Mouse (Mus musculus) intestine, embryonic 15.5 days (tissue): ENCODE results near the gene Hist1h2bh. TPM values are rescaled to one million over a fixed set of nuclear protein-coding genes. Genes with fewer than 3 reads are reported as not detected.

Experiments used
- ATAC-seq: fragments of 200-750 bp; cut with Nextera tagmentation; 2 replicates; pipeline ENCODE4 v1.8.0; 2017; ENCODE audit warnings: moderate TSS enrichment, moderate library complexity
- H3K27ac ChIP-seq: fragments of 300-500 bp; sonication (generic); 2 replicates; pipeline ENCODE4 v1.5.1; 2015; ENCODE audit warnings: mild to moderate bottlenecking, inconsistent platforms
- H3K27me3 ChIP-seq: fragments of 300-500 bp; sonication (generic); replicated peaks from 2 replicates; pipeline ENCODE4 v1.6.1; 2015; ENCODE audit warnings: inconsistent platforms
- H3K36me3 ChIP-seq: fragments of 300-500 bp; sonication (generic); 2 replicates; pipeline ENCODE4 v1.6.1; 2015; ENCODE audit warnings: inconsistent platforms
- H3K4me1 ChIP-seq: fragments of 300-500 bp; sonication (generic); replicated peaks from 2 replicates; pipeline ENCODE4 v1.6.1; 2015; ENCODE audit warnings: inconsistent platforms
- H3K4me2 ChIP-seq: fragments of 300-500 bp; sonication (generic); replicated peaks from 2 replicates; pipeline ENCODE4 v1.6.1; 2015; ENCODE audit warnings: mild to moderate bottlenecking, inconsistent platforms
- H3K4me3 ChIP-seq: fragments of 300-500 bp; sonication (generic); replicated peaks from 2 replicates; pipeline ENCODE4 v1.5.1; 2015; ENCODE audit warnings: inconsistent platforms
- H3K9ac ChIP-seq: fragments of 300-500 bp; sonication (generic); 2 replicates; pipeline ENCODE4 v1.6.1; 2015; ENCODE audit warnings: inconsistent platforms
- H3K9me3 ChIP-seq: fragments of 300-500 bp; sonication (generic); 2 replicates; pipeline ENCODE4 v1.6.1; 2016; ENCODE audit warnings: inconsistent platforms
- WGBS: fragments of 180-500 bp; shearing (Covaris S2); methylation state at CpG from one replicate; pipeline ENCODE4 v1.1.7; 2015; 5-methylcytosine and 5-hydroxymethylcytosine counted together
- polyA plus RNA-seq: library from polyadenylated mRNA; unstranded; fragments of >200 nt; fragmentation: Nextera tagmentation; extraction: Ambion mirVana; gene quantifications from 2 replicates; pipeline ENCODE4 v1.2.1, GENCODE M21; 2015

Gene Hist1h2bh
- polyA plus RNA-seq, 1 experiment from 2014 or later = 1.1 TPM

DNA sequence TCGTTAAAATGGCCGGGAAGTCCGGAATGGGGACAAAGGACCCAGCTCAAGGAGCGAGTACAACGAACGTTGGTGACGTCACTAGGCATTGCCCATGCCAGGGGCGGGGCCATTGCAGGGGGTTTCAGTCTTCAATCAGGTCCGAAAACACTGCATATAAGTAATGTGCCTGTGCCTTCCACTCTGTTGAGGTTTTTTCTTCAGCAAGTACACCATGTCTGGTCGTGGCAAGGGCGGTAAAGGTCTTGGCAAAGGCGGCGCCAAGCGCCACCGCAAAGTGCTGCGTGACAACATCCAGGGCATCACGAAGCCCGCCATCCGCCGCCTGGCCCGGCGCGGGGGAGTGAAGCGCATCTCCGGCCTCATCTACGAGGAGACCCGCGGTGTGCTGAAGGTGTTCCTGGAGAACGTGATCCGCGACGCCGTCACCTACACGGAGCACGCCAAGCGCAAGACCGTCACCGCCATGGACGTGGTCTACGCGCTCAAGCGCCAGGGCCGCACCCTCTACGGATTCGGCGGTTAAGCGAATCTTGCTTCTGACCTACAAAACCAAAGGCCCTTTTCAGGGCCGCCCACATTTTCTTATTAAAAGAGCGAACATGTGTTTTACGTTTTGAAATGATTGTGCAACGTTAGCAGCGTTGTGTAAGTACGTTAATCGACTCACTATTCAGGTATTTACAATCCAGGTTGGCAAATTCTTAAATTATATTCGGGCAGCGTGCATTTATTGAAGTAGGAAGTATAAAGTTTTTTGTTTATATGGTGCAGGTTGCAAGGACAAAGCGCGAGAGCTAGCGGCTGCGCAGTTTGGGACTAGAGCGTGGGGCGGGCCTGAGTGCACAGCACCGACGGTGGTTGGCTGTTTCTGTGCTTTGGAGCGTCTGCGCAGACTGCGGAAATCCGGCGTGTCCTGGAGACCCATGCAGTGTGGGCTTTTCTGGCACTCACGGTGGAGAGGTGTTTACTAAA, 12.0 kb downstream of the Hist1h2bh start, which contains the start of gene Hist1h4h:
TSS of gene Hist1h4h (plus strand) at position 150 of the 975 bp plus-strand sequence.
- no peaks in the 10 kb centered on the region for H3K27me3 ChIP-seq
- peak within 1 kb of the TSS; percentile 93 for H3K27ac ChIP-seq
- peak; percentile 76 for ATAC-seq
- under 1% methylated on average over 61 of the region's 70 CpGs for WGBS
- no peaks in the 10 kb centered on the region for H3K9me3 ChIP-seq
- peak within 1 kb of the TSS; percentile 46 for H3K9ac ChIP-seq
- H3K4me2 ChIP-seq = peak within 1 kb of the TSS; percentile 69
- no peaks in the 10 kb centered on the region for H3K36me3 ChIP-seq
- H3K4me1 ChIP-seq = peaks cover 11% of the 10 kb centered on the region
- H3K4me3 ChIP-seq = peak within 1 kb of the TSS; percentile 39

DNA sequence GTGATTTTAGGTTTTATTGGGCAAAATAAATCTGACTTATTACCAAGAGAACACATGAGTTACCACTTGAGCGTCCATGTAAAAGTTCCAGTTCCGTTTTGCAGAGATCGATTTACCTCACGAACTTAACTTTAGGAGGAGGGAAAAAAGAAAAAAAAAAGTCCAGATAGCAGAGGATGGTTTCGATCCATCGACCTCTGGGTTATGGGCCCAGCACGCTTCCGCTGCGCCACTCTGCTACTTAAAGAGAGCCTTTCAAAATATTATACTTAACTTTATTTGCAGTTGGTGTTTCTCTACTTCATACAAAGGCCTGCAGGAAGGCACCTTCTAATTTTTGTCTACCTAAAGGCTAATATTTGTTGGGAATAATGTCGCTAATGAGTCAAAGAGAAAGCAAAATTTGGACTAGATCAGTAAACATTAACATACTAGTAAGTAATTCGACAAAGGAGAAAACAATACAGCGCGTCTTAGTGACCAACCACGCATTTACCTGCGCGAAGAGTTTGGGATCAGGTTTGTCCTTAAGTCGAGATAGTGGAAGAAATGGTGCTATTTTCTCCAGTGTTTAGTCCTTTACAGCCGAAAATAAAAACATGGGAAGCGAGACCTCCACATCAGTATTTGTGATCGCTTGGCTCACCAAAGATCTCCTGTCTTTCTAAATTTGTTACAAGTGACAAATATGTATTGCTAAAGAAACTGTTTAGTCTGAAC, 12.9 kb downstream of the Hist1h2bh start:
- peak overlapping the region; percentile 46 for H3K9ac ChIP-seq
- H3K36me3 ChIP-seq = no peaks in the 10 kb centered on the region
- peak overlapping the region; percentile 69 for H3K4me2 ChIP-seq
- ATAC-seq = no peak
- no peaks in the 10 kb centered on the region for H3K9me3 ChIP-seq
- H3K4me1 ChIP-seq = peaks cover 13% of the 10 kb centered on the region
- no peaks in the 10 kb centered on the region for H3K27me3 ChIP-seq
- whole genome bisulfite sequencing = under 1% methylated on average over 20 of the region's 20 CpGs
- peak overlapping the region; percentile 93 for H3K27ac ChIP-seq
- peak overlapping the region; percentile 39 for H3K4me3 ChIP-seq

DNA sequence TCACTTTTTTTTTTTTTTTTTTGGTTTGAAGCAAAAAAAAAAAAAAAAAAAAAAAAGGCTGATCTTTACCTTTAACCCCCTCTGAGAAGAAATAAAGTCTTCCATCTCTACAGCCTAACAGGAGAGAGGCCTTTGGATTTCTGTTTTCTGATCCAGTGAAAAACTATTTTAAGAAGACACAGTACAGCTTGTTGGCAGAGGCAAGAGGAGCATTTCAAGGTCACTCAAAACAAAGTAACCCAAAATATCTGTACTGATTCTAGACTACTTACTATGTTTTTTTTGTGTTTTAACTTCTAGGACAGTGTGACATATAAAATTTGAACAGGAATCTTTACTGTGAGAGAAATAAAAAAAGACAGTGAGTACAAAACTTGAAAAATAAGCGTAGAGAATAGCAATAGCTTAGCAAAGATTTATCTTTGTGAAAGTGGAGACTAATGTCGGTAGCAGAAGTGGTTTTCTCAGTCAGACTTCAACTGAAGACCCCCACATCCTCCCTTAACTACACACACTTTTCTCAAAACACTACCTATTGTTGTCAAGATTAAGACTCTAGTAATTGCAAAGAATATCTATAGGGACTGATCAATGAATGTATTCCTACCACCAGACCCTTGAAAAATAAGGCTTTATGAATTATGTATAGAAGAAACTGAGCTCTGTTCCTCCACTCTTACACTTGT, 13.6 kb downstream of the Hist1h2bh start:
- Histone ChIP-seq H3K4me3 (peak overlapping the region; percentile 39), H3K4me2 (peak overlapping the region; percentile 69), H3K9me3 (no peaks in the 10 kb centered on the region), H3K4me1 (peaks cover 13% of the 10 kb centered on the region), H3K9ac (no peak overlapping the region), H3K36me3 (no peaks in the 10 kb centered on the region), H3K27me3 (no peaks in the 10 kb centered on the region), H3K27ac (peak overlapping the region; percentile 93; the same call in 1 of the 2 replicates)
- ATAC-seq = no peak
- 12% methylated on average over 2 of the region's 2 CpGs for WGBS

DNA sequence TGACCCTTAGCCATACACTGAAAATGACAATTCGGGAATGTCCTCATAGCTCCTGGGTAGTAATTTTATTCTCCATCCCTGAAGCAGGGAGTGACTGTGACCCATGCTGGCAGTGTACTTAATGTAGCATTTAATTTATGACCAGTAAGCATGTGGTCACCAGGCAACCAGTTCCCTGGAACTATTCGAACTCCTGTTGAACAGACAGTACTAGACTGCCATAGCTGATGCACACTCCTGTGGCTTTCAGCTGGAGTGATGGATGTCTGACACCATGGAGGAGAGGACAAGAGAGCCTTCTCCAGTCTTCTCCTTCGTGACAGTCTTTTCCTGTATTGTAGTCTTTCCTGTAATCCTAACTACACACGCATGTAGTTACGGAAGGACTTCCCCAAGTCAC, 14.2 kb downstream of the Hist1h2bh start:
- H3K9ac ChIP-seq = no peak overlapping the region
- no peak for ATAC-seq
- H3K9me3 ChIP-seq = no peaks in the 10 kb centered on the region
- H3K4me1 ChIP-seq = peaks cover 13% of the 10 kb centered on the region
- peak overlapping the region; percentile 21; the same call in 1 of the 2 replicates for H3K4me2 ChIP-seq
- no peak overlapping the region for H3K27ac ChIP-seq
- H3K36me3 ChIP-seq = no peaks in the 10 kb centered on the region
- no peaks in the 10 kb centered on the region for H3K27me3 ChIP-seq
- no peak overlapping the region for H3K4me3 ChIP-seq
- WGBS = 72% methylated on average over 5 of the region's 5 CpGs

DNA sequence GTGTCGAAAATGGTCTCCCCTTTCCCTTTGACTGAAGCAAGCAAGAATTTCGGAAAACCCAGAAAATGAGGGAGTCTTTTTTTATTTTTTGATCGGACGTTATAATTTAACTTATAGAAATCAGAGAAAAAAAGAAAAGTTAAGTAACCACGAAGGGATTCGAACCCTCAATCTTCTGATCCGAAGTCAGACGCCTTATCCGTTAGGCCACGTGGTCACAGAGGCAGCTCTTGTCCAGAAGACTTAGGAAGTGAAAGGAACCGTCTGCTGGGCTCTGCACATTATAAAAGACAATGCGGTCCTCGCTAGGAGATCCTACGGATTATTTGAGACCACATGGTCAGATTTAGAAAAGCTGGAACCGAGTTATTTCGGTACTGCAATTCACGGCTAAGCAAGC, 16.9 kb downstream of the Hist1h2bh start:
- Histone ChIP-seq H3K4me2 (peak overlapping the region; percentile 63), H3K9ac (peak overlapping the region; percentile 42), H3K27me3 (no peaks in the 10 kb centered on the region), H3K9me3 (no peaks in the 10 kb centered on the region), H3K4me1 (0 out of 2 replicates have a peak, but pooled peaks cover 3% of the 10 kb centered on the region), H3K27ac (no peak overlapping the region), H3K4me3 (peak overlapping the region; percentile 39), H3K36me3 (no peaks in the 10 kb centered on the region)
- ATAC-seq = peak; percentile 31; the same call in 1 of the 2 replicates
- WGBS = under 1% methylated on average over 17 of the region's 17 CpGs

DNA sequence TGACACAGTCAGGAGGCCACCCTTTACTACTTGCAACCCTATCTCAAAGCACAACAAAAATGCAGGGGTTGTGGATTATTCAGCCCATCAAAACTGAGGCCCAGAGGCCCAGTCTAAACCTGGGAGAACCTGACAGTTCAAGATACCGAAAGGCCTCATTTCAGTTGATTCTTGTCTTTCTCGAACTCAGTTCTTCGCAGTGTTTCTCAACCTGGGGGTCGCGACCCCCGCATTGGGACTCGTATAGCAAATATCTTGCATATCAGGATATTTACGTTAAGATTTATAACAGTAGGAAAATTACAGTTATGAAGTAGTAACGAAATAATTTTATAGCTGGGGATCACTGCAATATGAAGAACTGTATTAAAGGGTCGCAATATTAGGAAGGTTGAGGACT, 17.3 kb downstream of the Hist1h2bh start:
- Histone ChIP-seq H3K27me3 (no peaks in the 10 kb centered on the region), H3K36me3 (no peaks in the 10 kb centered on the region), H3K4me1 (0 out of 2 replicates have a peak, but pooled peaks cover 3% of the 10 kb centered on the region), H3K4me2 (peak overlapping the region; percentile 63), H3K9me3 (no peaks in the 10 kb centered on the region), H3K4me3 (peak overlapping the region; percentile 39), H3K9ac (no peak overlapping the region), H3K27ac (no peak overlapping the region)
- ATAC-seq = no peak
- 3% methylated on average over 10 of the region's 10 CpGs for WGBS

DNA sequence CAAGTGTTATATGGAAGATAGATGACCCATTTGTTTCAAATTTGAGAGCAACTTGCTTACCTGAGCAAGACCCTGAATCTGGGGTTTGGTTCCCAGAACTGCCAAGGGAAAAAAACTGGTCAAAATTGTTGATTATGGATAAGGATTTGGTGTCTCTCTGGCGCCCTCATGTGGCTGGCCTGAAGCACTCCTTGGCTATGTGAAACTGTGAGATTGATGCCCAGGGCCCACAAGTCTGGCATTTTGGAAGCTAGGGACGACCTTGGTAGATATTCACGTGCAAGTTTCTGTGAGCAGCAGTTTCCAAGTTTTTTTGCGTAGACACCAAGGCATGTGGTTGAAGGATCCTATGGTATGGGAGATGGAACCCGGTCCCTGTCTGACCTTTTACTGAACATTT, 18.5 kb downstream of the Hist1h2bh start:
- Histone ChIP-seq H3K27ac (no peak overlapping the region), H3K36me3 (no peaks in the 10 kb centered on the region), H3K27me3 (no peaks in the 10 kb centered on the region), H3K9ac (no peak overlapping the region), H3K4me3 (no peak overlapping the region), H3K4me1 (0 out of 2 replicates have a peak, but pooled peaks cover 3% of the 10 kb centered on the region), H3K9me3 (no peaks in the 10 kb centered on the region), H3K4me2 (0 out of 2 replicates have a peak overlapping the region, but pooled peaks have one; percentile 28)
- peak; percentile 24 for ATAC-seq
- 11% methylated on average over 5 of the region's 5 CpGs for WGBS

DNA sequence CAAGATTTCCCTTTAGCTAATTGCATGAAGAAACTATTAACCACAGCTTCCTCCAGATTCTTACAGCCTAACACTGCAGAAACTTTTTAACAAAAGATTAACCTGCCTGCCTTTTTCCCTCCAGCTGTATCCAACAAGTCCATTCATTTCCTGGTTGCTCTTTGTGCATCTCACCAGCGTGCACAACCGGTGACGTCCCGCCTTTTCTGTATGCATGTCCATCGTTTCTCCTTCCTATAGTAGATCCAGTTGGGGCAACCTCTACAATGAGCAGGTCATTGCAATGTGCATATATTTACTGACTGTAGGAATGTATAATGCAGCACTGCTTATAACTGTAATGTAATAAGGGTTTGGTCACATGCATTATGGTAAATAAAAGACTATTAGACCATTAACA, 19.2 kb downstream of the Hist1h2bh start:
- 49% methylated on average over 5 of the region's 5 CpGs for WGBS
- Histone ChIP-seq H3K9ac (no peak overlapping the region), H3K27me3 (no peaks in the 10 kb centered on the region), H3K36me3 (no peaks in the 10 kb centered on the region), H3K4me2 (no peak overlapping the region), H3K9me3 (no peaks in the 10 kb centered on the region), H3K4me3 (no peak overlapping the region), H3K4me1 (0 out of 2 replicates have a peak, but pooled peaks cover 3% of the 10 kb centered on the region), H3K27ac (no peak overlapping the region)
- no peak for ATAC-seq

DNA sequence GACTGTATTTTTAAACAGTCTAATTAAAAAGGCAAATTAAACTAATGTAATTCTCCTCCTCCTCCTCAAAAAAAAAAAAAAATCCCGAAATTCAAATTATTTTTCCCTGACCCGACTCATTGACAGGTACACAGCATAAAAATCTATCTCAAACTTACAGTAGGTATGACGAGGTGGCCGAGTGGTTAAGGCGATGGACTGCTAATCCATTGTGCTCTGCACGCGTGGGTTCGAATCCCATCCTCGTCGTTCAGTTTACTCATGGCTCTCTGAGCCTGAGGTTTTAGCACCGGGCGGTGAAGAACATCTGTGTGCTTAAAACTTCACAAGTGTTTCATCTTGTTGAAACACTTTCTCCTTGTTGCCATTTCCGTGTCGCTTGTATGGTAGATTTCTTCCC, 21.5 kb downstream of the Hist1h2bh start:
- Histone ChIP-seq H3K4me1 (0 out of 2 replicates have a peak, but pooled peaks cover 3% of the 10 kb centered on the region), H3K36me3 (no peaks in the 10 kb centered on the region), H3K27me3 (no peaks in the 10 kb centered on the region), H3K4me2 (peak overlapping the region; percentile 29; the same call in 1 of the 2 replicates), H3K9me3 (no peaks in the 10 kb centered on the region), H3K9ac (no peak overlapping the region), H3K4me3 (no peak overlapping the region), H3K27ac (no peak overlapping the region)
- ATAC-seq = 0 out of 2 replicates have a peak, but pooled peaks have one; percentile 27
- 1% methylated on average over 14 of the region's 14 CpGs for WGBS

DNA sequence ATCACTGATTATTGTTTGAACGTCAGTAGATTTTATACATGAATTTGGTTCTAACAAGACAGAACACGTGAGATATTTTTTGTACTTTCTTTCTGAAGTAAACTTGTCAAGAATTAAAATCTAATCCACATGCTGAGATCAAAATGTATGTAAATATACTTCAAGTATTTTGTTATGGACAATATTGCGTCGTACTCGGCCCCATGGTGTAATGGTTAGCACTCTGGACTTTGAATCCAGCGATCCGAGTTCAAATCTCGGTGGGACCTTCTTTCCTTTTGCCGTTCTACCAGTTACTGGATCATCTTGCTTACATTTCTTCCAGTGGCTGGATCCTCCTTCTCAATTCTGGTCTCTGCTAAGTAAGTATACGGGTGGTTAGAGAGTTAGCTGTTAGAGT, 23.8 kb downstream of the Hist1h2bh start:
- Histone ChIP-seq H3K4me2 (peak overlapping the region; percentile 75), H3K9ac (no peak overlapping the region), H3K9me3 (no peaks in the 10 kb centered on the region), H3K4me3 (peak overlapping the region; percentile 40), H3K4me1 (0 out of 2 replicates have a peak, but pooled peaks cover 2% of the 10 kb centered on the region), H3K36me3 (no peaks in the 10 kb centered on the region), H3K27ac (peak overlapping the region; percentile 56; the same call in 1 of the 2 replicates), H3K27me3 (no peaks in the 10 kb centered on the region)
- peak; percentile 46 for ATAC-seq
- 0% methylated on average over 10 of the region's 10 CpGs for WGBS

DNA sequence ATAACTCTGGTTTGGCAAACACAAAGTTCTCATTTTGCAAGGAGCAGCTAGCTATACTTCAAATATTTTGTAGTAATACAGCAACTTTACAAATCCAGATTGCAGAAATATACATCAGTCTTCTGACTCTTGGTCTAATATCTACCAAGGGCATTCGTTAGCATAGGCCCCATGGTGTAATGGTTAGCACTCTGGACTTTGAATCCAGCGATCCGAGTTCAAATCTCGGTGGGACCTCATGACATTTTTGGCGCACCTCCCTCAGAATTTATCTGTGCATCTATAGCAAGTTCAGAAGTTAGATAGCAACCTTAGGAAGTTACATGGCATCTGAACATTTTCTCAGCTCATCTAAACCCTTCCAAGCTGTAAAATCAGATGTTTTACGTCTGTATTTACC, 24.3 kb downstream of the Hist1h2bh start:
- Histone ChIP-seq H3K9me3 (no peaks in the 10 kb centered on the region), H3K4me3 (peak overlapping the region; percentile 40), H3K4me2 (peak overlapping the region; percentile 75), H3K4me1 (0 out of 2 replicates have a peak, but pooled peaks cover 2% of the 10 kb centered on the region), H3K36me3 (no peaks in the 10 kb centered on the region), H3K27me3 (no peaks in the 10 kb centered on the region), H3K27ac (peak overlapping the region; percentile 56; the same call in 1 of the 2 replicates), H3K9ac (peak overlapping the region; percentile 23; the same call in 1 of the 2 replicates)
- WGBS = under 1% methylated on average over 6 of the region's 6 CpGs
- peak; percentile 57 for ATAC-seq
